Mouse (Mus musculus): Measurements from ENCODE around the gene Cnih3.

- TF ChIP-seq CTCF (IDR thresholded peaks at IDR 0.05; ENCODE audit: extremely low read depth, insufficient read depth, insufficient read length, insufficient replicate concordance), result no peak
- TF ChIP-seq POLR2A (IDR thresholded peaks at IDR 0.05; ENCODE audit: low read depth, low read length), result no peak
Measured at GRCm38 (mm10) chr1:181327636-181328420, 24.6 kb upstream of the Cnih3 start.
